Mouse (Mus musculus): Measurements from ENCODE around the gene Ssx2ip.

The Ssx2ip gene

DNA sequence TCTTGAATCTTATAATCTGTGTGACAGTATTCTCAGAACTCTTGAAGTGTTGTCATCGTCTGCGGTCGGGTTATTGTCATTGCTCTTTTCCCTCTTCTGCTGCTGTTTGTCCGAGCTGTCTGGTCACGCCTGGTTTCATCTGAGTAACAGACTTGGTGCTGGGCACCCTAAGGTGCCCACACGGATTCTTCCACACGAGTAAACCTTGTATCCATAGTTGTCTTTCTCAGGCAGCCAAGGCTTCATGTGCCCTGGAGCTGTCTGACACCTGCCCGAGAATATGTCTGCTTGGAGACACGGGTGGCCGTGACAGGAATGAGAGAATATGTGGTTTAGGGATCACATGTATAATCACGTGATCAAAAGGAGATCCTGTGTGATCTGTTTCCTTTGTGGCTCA is 31.1 kb downstream of the Ssx2ip start:
- no peak for DNase-seq (ENCODE audit: low spot score)

DNA sequence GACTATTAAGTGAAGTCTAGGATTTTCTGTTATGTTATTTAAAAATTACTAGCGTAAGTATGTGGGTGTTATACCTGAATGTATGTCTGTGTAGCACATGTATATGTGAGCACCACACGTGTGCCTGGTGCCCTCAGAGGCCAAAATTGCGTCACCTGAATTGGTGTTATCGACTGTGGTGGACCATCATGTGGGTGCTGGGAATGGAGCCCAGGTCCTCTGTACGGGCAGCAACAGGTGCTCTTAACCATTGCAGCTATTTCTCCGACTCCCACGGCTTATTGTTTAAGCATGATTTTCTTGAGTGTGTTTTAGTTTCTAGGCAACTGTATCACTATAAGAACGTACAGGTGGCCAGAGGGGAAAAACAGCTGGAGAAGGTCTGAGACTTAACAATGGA is 31.7 kb downstream of the Ssx2ip start:
- no peak for DNase-seq (ENCODE audit: low spot score)

DNA sequence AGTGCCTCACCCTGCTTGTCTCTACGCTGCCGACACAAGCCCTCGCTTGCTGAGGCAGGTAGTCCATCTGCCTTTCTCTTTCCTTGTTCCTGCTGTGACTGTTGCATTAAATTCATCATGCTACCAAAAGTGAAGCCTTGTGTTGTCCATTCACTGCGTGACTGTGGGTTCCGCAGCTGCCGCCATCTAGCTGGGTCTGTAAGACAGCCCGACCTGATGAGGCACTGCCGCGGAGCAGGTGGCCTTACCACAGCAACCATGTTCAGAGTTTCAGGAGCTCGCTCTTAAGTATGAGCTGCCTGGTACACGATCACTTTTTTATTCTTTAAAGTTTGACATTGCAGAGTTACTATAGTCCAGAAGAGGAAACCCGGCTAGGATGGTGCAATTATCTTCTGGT is 35.6 kb downstream of the Ssx2ip start:
- DNase-seq (ENCODE audit: low spot score), result no peak

DNA sequence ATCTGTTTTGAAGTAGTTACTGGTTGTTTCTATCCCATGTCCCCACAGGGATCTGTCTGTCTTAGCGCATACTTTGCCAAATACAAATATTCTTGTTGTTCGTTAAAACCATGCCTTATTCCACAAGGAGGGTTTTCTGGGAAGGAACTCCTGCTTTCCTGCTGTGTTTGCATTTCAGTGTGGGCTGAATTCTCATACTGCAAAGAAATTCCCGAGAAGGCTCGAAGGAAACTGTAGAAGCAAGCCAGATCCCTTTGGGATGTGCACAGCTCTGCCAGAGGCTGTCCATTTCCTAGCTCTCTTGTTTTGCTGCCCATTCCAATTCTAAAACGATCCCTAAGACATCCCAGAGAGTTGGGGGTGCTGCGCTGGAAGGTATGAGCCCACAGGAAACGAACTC is 36.0 kb downstream of the Ssx2ip start:
- DNase-seq (ENCODE audit: low spot score), result no peak

DNA sequence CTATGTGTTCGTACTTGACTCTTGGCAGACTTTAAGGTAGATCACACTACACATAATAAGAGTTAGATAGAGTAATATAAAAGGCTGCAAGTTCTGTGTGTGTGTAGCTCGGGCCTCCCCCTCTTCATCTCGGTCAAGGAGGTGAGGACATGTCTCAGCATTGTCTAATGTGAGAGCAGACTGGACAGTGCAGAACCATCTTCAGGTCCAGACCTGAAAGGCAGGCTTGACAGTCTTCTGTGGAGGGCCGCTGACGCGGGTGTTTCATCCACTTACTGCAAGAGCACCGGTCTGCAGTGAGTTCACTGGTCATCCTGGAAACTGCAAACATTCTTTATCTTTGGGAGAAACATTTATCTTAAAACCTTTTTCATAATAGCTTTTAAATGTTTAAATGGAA is 38.0 kb downstream of the Ssx2ip start:
- no peak for DNase-seq (ENCODE audit: low spot score)

DNA sequence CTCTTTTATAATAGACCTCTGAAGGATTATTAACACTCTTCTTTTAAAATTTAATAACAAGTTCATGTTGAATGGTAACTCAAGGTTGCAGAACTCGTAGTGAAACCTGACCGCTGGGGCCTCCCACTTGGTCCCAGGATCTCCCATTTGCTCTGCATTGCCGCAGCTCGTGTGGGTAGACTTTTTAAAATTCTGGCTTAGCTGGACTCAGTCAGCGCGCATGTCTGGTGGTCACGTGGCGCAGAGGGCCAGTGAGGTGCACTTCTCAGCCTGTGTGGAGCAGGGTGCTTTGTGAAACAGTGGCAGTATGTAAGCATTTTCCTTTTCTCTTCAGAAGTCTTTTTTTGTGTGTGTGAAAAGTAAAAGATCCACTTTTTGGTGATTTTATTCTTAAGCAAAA is 38.5 kb downstream of the Ssx2ip start:
- DNase-seq (ENCODE audit: low spot score), result no peak

DNA sequence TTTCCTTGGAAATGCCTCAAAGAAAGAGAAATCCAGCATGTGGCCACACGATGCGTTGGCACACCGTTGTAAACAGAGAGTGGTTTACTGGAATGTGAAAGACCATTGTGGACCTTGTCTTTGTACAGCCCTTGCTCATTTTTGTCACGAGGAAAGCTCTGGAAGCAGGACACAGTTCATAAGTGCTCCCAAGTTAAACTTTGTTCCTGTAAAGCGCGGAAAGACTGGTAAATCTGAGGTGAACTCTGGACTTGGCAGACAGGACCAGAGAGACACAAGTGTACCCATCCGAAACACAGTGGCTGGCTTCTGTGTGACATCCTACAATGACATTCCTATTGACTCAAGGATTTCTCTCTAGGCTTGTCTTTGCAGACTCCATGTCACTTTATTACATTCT is 38.9 kb downstream of the Ssx2ip start:
- peak; percentile 33 for DNase-seq (ENCODE audit: low spot score)

DNA sequence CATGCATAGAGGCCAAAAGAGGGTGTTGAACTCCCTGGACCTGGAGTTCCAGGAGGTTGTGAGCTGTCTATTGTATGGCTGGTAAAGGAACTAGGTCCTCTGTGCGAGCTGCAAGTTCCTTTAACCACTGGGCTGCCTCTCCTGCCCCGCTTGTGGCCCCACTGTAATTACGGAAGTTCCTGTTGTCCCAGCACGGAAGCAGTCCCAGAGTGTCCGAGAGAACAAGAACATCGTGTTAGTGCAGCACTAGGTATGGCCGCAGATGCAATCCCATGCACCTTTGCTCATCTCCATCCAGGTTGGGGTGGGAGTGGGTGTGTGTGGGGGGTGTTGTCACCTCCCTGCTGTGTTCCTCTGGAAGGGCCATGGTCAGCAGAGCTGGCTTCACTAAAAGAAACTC is 40.4 kb downstream of the Ssx2ip start:
- DNase-seq (ENCODE audit: low spot score), result no peak

DNA sequence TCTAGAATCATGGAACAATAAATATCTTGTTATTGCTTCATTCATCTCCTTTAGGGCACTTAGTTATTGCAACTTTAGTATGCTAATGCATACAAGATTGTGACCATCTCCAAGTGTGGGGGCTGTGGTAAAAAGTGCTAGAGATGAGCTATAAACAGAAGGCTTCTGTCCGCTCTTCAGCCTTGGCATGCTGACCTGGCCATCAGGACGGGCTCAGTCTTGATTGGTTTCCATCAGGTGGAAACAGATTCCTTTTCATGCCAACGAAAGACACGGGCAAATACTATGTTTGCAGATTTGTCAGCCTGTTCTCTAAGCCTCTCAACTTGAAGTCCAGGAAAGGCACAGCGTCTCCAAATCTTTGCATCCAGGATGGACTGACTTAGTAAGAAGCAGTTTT is 42.7 kb downstream of the Ssx2ip start:
- no peak for DNase-seq (ENCODE audit: low spot score)

DNA sequence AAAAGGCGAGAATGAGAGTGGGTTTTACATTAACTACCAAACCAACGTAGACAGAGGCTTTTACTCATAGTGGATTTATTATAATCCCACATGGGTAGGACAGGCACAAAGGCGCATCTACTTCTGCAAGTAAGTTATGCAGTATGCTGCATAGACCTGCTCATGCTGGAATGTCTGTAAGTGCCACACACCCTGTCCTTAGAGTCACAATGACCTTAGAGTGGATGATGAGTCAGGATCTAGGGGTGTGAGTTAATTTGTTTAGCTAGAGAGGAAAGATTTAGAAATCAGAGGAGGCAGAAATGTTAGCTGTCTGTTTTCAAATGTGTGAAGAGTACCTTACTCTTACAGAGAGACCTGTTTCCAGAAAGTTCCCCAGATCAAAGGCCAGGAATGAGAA is 43.2 kb downstream of the Ssx2ip start:
- no peak for DNase-seq (ENCODE audit: low spot score)

DNA sequence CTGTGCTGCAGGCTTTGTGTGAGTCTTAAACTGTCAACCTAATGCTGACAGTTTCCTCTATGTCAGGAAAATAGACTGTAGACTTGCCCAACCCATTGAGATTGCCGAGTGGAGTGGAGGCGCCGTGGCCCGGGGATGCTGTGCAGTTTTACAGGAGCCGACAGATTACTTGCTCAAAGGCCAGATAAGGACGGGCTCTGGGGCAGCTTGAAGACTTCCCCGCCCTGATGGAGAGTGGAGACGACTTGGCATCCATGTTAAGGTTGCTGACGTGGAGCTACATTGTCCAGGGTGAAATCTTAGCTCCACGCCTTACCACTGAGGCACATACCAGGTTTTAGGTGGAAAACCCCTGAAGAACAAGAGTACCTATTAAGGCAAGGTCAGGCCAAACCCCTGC is 43.9 kb downstream of the Ssx2ip start:
- no peak for DNase-seq (ENCODE audit: low spot score)

DNA sequence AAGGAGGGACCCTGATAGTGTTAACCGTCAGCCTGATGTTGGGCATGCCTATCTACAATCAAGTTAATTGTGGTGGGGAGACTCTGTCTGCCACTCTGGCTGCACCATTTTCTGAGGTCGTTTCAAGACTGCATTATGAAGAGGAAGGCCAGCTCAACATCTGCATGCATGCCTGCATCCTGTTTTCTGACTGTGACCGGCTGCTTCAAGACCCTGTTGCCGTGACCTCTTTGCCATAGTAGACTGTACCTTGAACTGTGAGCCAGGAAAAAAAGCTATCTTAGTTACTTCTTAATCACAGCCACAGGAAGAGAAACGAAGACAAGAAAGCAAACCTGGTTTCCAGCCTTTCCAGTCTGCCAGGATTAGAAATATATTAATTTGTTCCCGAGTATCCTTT is 44.5 kb downstream of the Ssx2ip start:
- DNase-seq (ENCODE audit: low spot score), result no peak

DNA sequence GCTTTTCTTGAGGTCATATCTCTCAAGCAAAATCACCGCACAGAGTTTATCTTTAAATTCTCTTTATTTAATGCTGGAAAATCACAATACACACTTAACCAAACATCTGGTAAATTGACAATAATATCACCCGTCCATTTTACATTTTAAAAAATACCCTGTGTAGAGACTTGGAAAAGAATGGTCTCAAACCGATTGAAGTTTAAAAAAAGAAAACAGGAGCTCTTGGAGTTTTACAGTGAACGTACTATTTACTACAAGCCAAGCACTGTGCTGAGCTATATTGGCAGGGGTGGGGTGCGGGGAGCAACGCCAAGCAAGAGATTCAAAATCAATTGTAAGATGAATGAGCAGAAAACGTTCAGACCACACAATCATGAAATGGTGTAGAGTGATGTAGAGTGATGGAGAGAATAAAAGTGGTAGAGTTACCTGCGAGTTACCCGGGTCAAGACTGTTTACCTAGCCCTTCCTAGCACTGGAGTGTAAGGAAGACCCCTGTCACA is 45.4 kb downstream of the Ssx2ip start, which contains the start of gene Ctbs:
Gene Ctbs, plus strand, starts transcription at position 51 of the 506 bp plus-strand sequence.
- DNase-seq (ENCODE audit: low spot score), result no peak

DNA sequence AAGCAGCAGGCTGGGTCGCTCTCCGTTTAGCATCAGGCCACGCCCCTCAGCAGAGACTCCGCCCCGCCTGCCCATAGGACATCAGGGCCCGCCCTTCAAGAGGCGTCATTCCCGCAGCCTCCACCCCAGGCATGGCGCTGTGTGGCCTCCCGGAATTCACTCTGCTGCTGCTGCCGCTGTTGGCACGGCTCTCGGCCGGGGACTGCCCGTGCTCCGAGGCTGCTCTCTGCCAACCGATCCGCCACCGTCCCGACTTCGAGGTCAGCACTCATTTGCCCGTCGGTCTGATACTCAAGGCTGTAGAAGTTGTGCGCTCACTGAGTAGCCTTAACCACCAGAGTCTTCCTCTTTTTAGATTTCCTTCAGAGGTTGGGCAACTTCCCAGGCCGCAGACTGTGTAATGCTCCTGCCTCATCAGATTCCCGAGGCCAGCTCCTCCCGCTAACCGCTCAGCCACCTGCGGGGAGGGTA is 46.0 kb downstream of the Ssx2ip start:
- peak; percentile 77 for DNase-seq (ENCODE audit: low spot score)

DNA sequence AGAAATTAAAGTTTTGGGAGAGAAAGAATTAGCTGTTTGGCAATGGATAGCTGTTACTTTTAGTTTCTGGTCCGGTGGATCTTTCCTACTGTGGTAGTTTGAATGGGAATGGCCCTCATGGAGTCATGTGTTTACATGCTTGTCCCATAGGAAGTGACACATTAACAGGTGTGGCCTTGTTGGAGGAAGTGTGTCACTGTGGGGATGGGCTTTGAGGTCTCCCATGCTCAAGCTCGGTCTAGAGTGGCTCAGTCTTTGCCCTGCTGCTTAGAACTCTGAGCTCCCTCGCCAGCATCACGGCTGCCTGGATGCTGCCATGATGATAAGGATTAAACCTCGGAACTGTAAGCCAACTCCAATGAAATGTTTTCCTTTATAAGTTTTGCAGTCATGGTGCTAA is 46.9 kb downstream of the Ssx2ip start:
- no peak for DNase-seq (ENCODE audit: low spot score)

DNA sequence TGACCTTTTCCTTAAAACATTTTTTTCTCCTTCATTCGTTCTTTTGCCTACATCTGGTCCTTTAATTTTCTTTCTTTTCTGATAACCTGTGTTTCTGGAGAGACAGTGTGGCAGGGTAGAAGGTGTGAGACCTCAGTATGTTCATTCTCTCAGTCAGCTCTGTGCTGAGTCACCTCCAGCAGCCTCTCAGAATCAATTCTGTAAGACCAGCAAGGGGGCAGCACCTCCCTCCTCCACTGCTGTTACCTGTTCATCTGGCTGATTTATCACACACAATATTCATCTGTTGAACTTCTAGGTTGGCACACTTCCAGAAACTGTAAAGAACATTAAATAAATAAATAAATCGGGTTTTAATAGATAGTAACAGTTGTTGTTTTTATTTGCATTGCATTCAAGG is 58.5 kb downstream of the Ssx2ip start:
- no peak for DNase-seq (ENCODE audit: low spot score)

DNA sequence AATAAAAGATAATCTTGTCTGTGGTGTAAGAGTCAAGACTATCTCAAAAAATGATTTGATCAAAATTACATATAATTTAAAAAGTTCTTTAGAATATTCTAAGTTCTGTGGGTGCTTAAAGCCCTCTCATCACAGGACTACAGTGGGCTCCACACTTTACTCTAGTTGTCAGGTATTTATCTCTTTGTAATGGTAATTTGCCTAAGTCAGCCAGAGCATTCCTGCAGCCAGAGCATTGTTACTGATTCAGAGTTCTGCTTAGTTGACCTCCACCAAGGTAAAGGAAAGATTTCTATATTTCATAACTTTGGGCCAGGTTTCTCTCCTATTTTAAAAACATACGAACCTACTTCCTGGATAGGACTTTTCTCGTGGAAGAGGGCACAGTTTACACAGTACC is 64.8 kb downstream of the Ssx2ip start:
- no peak for DNase-seq (ENCODE audit: low spot score)

DNA sequence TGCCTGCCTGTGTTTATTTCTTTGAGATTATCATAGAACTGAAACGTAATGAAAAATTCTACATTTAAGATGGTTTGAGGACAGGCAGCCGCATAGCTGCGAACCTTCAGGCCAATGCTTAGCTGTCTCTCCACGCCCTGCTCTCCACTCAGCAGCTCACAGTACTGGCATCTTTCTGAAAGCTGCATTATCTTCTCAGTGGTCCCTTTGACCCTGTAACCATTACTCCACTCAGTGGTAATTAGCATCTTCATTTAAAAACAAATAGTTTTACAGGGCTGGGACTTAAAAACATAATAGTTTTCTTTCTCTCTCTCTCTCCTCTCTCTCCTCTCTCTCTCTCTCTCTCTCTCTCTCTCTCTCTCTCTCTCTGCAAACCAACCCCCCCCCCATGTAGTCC is 68.2 kb downstream of the Ssx2ip start:
- no peak for DNase-seq (ENCODE audit: low spot score)

DNA sequence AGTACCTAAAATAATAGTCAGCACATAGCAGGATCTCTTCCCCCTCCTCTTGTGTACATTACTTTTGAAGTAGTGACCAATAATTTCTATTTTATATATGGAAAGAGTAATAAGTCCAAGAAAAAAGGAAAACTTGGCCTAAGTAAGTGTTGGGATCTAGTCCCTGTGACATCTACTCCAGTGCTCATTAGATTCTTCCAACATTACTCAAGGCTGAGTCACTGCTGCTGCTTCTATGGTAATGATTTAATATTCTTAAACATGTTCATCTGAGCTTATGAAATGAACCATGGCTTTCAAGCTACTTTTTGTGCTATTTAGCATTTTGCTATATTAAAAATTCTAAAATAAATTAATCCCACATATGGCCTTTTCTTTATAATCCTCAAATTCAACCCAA is 69.3 kb downstream of the Ssx2ip start:
- DNase-seq (ENCODE audit: low spot score), result peak; percentile 32

DNA sequence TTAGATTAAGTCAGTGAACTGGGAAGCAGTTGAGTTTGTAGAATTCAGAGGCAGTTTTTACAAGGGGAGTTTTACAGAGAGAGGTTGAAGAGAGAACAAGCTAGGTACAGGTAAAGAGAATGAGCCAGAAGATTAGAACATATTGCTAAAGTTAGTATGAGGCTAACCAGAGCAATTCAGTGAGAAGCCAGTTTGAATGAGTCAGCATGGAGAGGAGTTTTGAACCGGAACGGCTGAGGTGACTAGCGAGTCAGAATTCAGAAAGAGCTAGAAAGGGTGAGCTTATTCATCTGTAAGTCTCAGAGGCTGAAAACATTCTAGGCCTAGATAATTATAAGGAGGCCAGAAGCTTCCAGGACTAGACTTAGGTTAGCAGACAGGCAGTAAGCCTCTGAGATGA is 70.0 kb downstream of the Ssx2ip start:
- DNase-seq (ENCODE audit: low spot score), result no peak

DNA sequence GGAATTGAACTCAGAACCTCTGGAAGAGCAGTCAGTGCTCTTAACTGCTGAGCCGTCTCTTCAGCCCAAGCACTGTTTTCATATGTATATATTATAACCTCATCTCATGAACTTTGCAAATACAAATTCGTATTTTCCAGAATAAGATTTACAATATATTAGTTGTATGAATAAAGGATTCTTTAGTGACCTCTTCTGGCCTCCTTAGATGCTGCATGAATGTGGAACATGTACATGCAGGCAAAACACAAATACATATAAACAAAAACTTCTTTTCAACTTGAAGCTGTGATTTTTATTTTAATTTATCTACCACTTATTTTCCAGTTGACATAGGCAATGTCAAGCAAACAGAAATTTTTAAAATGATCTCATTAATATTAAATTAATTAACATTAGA is 77.6 kb downstream of the Ssx2ip start:
- no peak for DNase-seq (ENCODE audit: low spot score)

DNA sequence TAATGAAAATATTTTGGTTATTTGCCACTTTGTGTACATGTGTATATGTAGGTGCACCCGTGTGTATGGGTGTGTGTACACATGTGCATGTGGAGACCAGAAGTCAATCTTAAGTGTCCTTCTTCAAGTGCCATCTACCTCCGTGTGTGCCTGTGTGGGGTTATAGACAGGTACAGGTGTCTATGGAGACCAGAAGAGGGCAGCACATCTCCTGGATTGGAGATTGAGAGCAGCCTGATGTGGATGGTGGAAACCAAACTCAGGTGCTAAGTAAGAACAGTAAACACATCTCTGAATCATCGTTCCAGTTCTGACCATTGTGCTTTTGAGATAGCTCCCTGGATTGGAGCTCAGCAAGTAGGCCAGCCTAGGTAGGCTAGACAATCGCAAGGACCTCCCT is 82.0 kb downstream of the Ssx2ip start:
- no peak for DNase-seq (ENCODE audit: low spot score)
